Mouse (Mus musculus) ES-CJ7 (cell line): ENCODE measurements around the gene Mr1.
A peak's percentile ranks its signal among the peaks of the same experiment; 100 is the strongest.

Experiments used
- DNase-seq: peaks from one replicate; pipeline ENCODE4 v3.0.0; 2011; ENCODE audit warnings: low read depth, low spot score

Gene Mr1

DNA sequence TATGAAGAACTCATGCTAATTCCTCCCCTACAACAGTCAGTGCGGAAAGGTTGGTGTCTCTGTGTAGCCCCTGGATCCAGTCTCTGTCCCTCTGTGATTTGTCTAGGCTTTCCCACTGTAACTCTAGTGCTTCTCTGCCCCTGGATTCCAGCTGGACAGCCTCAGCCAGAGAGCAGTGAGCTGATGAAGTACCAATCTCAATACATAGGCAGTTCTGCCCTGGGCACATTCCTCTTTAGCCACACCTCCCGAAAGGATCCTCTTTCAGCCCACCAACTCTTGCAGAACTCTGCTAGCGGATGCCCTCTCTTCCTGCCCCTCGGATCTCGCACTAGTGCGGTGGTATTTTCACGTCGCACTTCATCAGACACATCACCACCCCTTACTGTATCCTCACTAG lies 11.7 kb downstream of the Mr1 start:
- no peak for DNase-seq

DNA sequence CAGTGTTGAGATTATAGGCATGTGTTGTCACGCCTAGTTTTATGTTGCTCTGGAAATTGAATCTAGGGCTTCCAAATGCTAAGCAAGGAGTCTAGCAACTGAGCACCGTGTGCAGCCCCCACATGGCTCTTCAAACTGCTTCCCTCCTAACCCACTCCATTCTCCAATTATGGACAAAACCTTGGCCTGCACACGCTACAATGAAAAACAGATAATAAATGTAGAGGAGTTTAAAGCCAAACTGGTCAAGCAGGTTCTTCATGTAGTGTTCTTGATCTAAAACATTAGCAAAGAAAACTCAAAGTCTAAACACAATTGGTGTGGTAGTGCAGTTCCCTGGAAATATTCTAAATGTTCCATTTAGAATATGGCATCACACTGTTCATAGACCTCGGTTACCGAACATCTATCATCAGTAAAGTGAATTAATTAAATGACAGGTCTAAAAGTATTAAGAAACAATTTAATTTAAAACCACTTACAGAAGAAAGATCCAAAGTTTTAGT lies 19.1 kb downstream of the Mr1 start:
- DNase-seq: no peak

DNA sequence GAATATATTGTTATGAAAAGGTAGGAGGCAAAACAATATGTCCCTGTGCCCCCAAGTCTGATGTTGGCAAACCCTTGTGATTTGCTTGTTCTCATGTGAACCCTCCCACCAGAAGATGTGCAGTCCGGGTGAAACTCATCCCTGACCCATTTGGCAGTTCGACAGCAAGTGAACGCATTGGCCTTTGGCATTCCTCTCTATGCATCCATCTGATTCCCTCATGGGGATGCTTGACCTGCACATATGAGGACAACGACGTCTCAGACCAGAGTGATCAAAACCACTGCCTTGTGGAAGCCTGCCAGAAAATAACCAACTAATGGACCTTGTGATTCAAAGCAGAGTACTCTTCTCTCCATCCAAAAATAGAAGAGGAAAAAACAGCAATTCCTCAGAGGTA lies 19.9 kb downstream of the Mr1 start:
- no peak for DNase-seq

DNA sequence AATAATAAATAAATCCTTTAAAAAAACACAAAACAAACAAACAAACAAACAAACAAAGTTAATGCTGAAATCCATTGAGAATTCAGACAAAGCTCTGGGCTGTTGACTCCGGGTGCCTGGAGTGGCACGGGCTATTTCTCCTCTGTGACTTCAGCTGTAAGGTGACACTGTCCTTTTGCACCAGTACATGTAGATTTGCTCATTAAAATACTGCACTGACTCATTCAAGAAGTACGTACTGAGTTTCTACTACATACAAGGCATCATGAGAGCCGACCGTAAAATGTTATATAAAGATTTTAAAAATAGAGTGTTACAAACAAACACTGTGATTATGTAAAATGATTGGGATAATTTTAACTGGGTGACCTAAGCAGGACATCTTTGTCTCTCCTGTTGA lies 22.2 kb downstream of the Mr1 start:
- no peak for DNase-seq

DNA sequence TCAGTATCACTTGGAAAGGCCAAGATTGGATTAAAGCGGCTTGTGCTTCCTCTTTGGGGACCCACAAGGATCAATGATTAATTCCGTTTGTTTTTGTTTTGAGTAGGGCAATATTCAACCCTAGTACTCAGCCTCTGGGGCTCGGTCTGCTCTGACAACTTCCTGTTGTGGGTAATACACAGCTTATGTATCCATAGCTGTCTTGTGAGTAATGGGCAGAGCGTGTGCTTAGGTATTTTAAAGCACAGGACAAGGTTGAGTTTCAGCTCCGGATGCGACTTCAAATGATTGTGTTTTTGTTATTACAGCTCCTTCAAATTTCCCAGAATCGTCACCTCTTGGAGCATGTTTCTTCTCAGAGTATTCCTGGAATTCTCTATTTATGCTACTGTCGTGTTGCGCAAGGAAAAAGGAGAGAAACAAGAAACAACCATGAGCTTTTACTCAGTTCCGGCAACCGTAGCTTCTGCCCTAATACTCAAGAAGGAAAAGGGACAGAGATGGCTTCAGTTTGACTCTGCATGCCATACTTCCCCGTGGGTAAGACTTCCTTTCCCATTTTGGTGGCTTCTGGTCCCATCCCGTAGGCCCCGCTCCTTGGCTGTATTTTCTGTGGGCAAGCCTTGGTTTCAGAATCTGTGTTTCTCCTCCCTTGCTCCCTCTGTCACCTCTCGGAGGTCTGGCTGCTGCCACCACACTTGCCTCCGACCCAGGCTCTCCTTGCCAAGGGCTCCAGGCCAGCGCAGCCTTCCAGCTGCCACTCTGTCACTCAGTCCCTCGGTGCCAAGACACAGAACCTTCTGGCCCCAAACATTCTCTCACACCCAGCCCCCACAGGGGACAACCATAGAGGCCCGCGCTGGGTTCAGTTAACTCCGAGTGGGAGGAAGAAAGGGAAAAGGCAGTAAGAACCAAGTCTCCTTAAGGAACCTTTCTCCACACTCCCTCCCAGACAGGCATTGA lies 24.4 kb downstream of the Mr1 start:
- no peak for DNase-seq

DNA sequence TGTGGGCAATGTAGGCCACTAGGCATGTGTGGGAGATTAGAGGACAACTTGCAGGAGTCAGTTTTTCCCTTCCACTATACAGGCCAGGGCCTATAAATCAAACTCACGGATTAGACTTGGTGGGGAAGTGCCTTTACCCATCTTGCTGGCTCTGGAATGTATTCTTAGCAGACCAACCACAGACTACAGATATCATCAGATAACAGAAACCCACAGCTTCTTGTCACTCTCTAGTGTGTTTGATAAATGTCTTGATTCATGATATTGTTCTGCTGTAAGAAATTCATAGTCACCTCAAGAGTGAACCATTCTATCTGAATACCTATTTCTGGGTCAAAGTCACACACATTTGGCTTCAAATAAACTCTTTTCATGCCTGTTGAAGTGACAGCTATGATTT lies 26.9 kb downstream of the Mr1 start:
- no peak for DNase-seq

DNA sequence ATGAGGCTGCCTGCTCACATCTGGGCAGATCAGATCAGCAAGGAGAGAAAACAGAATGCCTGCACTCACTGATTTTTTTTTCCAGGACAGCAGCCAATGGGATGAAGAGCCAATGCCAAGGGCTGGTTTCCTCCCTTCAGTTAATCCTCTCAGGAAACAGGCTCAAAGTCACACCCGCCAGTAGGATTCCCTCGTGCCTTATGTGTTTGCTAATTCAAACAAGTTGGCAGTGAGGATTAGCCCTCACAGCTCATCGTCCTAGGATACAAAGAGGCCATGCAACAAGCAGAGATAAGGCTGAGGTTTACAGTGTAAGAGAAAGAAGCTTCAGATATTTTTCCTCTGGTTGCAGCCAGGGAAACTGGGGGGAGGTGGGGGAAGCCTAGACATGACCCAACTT lies 32.7 kb downstream of the Mr1 start:
- DNase-seq: no peak

DNA sequence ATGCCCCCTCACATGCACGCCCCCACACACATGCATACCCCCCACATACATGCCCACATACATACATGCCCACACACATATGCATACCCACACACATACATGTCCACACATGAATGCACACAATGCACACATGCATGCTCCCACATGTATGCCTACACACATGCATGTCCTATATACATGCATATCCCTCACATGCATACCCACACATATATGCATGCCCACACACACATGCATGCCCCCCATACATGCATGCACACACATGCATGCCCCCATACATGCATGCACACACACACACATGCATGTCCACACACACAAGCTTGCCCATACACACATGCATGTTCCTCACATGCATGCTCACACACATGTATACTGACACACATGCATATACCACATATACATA lies 33.7 kb downstream of the Mr1 start:
- DNase-seq: no peak

DNA sequence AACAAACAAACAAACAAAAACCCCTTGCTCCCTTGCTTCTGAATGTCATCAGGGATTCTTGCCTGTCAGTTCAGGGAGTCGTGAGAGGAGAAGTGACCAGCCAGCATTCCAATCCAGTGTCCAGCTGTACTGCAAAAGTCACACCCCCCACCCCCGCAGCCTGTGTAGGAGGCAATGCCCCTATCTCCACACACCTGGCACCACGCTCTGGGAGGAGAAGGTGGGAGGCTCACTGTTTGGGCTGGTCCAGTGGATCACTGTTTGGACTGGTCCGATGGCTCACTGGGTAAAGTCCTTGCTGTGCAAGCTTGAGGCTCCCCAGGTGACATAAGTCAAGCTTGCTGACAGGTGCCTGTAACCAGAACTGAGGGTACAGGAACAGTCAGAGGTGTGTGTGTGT lies 34.5 kb downstream of the Mr1 start:
- no peak for DNase-seq

DNA sequence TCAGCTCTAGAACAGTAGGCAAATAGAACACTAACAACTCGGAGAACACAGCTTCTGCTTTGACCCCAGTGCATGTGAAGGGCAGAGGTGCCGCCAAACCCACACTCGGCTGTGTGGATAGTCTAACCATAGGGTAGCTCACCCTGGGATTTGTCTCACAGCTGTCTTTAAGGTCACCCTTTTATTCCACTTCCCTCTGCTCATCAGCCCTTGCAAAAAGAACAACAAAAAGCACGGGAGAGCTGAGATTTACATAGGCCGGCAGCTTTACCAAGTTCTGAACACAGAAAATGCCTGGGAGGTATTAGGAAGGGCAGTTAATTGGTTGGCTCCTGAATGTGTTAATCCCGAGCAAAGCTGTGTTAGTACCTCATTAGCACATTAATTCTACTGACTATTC lies 35.1 kb downstream of the Mr1 start:
- peak; percentile 54 for DNase-seq

DNA sequence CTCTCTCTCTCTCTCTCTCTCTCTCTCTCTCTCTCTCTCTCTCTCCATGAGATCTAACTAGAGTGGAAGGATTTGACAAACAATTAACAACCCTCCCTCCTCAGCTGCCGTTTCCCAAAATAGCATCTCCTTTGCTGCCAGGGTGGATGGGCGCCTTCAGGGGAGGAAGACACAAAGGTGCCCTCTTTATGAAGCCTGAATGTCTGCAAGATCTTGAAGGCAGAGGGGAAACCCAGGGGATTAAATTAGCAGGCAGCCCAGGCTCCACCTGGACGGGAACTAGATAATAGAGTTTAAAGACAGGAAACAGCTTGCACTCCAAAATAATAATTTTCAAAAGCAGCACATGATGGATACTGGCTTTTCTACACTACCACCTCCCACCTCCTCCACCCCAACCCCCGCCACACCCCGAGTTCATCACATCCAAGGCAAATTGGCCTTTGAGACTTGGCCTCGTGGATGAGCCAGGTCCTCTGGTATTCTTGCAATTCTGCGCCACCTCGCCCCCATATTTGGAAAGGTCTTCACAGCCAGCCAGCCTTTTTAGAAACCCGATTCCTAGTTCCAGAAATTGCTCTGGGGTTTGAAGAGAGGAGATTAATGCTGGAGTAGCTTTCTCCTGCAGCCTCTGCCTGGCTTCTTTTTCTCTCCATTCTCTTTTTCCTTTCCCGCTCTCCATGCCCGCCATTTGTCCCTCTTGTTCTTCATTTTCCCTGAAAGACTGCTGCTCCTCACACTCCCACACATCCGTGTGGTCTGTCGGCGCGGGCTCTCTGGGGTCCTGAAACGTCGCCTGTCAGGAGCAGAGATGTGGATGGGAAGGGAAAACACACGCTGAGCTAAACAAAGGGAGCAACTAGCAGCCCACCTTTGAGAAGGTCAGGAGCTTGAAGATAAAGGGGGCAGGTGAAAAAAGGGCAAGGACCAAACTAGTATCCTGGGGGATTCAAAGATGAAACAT lies 36.9 kb downstream of the Mr1 start:
- DNase-seq: peak; percentile 19

DNA sequence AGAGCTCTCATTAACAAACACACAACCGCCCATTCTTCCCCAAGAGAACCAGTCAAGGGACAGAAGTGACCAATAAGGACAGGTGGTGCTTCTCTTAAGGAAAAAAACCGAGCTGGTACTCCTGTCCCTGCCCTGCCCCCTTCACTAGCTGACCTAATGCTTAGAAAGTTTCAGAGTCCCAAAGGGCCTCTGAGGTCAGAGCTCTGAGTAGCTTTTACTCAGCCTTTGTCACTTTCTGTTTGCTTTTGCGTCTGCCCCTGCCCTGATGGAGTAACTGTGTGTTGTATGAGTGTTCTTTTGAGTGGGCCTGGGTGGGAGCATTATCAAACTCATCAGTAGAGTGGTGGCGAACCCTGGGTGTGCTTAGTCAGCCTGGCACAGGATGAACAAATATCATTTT lies 38.2 kb downstream of the Mr1 start:
- no peak for DNase-seq

DNA sequence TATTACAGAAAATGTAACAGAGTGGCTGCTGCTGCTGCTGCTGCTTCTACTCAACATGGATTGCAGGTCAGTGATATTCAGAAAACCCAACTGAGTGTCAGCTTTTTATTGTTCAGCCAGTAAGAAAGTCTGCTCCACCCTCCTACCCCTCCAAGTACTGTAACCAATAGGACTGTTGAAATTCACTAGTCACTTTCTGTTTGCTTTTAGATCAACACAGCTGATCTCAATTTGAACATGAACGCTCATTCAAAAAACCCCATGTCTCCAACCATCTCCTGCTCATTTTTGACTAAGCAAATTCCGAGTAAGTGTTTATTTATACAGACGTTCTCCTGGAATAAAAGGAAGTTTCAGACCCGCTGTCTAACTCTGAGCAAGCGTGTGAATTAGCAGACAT lies 38.8 kb downstream of the Mr1 start:
- no peak for DNase-seq

DNA sequence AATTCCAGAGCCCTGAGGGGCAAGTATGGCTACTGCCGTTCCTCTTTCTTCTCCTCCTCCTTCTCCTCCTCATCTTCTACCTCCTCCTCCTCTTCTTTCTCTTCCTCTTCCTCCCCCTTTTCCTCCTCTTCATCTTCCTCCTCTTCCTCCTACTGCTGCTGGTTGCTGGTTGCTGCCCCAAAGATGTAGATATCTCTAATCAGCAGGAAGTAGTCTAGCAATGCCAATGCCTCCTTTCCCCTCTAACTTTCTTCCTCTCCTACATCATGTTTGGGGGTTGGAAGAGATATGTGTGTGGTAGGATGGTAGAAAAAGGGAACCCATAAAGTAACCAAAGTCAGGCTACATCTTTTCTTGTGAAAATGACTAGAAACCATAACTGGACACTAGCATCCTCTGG lies 40.3 kb downstream of the Mr1 start:
- no peak for DNase-seq

DNA sequence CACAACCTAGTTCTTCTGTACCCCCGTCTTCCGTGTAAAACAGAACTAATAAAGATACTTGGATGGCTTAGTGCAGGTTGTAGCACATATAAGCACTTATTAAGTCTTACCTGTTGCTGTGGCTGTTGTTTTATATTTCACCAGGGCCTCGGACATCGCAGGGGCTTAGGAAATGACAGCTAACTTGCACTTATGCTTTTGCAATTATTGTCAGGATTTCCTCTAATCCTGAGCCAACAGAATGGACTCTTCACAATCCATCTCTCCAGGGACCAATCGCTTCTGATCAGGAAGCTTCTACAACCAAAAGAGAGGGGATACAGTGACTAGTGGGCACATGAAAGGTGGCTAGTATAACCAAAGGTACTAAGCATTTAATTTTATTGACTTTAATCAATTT lies 42.6 kb downstream of the Mr1 start:
- no peak for DNase-seq

DNA sequence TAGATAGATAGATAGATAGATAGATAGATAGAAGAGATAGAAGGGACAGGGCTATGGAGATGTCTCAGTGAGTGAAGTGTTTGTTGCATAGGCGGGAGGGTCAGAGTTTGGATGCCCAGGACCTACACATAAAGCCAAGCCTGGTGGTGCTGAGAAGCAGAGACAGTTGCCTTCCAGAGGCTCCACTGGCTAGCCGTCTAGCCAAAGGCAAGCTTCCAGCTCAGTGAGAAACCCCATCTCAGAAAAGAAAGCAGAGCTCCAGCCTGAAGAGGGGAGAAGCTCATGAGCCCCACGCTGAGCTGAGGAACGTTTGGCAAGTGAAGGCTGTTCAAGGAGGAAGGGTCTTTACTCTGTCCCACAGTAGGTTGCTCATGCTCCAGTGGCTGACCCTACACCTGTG lies 44.0 kb downstream of the Mr1 start:
- DNase-seq: no peak

DNA sequence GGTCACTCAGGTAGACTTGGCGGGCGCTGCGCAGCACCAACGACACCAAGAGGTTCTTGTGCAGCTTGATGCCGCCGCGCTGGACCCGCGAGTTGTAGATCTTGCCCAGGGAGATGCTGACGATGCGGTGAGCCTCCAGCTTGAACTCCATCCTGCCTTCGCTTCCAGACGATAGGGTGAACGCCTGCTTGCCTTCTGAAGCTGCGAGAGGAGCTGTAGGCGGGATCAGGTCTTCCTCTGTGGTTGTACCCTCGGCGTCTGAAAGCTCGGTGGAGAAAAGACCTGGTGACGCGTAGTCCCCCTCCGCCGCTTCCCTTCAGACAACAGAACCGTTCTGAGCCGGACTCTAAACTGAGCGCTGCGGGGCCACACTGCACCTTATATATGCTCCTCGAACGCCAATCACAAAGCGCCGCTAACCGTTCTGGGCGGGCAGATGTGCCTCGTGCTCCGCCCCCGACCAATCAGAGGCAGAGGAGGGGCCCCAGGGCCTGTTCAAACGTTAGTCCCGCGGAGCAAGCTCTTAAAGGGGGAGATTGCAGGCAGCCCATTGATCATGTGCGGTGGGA lies 47.2 kb downstream of the Mr1 start, which contains the start of gene Ier5:
Ier5 (minus strand) TSS at position 357 of the 569 bp plus-strand sequence.
- DNase-seq: peak; percentile 97

DNA sequence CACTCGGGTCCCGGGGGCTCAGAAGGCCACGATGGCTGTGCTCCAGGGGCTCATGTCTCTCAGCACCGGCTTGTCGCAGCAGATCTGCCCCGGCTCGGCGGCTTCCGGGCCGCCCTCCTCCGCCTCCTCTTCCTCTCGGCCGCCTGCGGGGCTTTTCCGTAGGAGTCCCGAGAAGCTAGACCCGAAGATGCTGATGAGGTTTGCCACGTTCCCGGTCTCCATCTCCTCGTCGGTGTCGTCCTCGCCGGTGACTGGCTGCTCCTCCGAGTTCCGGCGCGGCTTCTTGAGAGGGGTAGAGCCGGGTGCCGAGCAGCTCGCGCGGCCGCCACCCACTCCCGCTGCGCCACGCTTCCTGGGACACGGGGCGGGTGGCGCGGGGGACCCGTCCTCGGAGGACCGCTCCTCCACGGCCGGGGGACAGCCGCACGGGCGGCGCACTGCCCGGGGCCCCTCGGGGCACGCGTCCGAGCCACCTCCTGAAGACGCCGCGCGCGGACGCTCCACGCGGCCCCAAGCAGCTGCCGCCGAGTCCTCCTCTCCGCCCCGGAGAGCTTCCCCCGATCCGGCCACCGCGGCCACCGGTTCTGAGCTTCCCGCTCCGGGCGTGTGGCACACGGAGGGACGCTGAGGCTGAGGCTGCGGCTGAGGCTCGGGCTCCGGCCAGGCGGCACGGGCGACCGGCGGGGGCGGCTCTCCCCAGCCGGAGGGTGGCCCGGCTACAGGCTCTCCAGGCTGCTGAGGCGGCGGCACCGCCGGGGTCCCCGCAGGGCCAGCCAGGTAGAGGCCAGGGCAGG lies 47.9 kb downstream of the Mr1 start:
- peak; percentile 39 for DNase-seq

DNA sequence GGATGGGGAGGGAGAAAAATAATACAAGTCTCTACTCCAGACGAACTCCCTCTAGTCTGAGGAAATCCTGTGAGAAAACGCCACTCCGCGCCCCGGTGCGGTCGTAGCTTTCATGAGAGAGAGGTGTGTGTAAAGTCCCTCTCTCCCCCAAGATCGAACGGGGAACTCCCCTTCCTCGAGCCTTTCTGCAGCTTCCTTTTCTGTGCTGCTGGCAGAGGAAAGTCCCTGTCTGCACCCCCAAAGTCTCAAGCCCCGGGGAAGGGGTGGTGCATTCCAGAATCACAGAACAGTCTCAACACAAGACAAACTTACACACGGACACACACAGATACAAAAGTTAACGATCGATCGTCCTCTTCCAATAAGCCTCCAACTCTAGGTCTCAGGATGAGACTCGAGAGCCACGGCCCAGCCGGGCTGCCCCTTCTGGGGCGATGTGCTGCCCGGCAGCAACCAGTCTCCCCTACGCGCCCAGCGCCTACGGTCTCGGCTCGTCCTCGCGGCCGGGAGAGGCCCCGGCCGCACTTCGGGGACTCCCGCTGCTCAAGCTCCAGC lies 48.6 kb downstream of the Mr1 start:
- DNase-seq: peak; percentile 57

DNA sequence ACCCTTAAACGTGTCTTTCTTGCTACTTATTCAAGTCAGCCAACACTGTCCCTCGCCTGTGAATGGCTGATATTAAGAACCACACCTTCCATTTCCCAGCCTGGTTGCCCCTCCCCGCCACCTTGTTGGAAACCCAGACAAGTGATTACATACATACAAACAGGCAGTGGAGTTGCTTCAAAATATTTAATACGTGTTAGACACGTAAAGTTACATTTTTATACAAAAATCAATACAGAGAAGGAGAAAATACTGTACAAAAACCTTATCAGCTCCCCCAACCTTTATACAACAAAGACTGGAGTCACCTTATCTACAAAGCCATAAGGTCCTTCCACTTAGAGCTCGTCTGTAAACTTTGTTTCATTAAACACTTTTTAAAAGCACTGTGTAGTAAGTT lies 49.3 kb downstream of the Mr1 start:
- no peak for DNase-seq
